Mouse (Mus musculus): ENCODE results near the gene Gm10160.

Gm10160 gene

GRCm38 (mm10) chr7:81855694-81856093 lies at the start of gene Gm10160:
TSS of gene Gm10160 (minus strand) at chr7:81855794.
- DNase-seq: no peak

DNA sequence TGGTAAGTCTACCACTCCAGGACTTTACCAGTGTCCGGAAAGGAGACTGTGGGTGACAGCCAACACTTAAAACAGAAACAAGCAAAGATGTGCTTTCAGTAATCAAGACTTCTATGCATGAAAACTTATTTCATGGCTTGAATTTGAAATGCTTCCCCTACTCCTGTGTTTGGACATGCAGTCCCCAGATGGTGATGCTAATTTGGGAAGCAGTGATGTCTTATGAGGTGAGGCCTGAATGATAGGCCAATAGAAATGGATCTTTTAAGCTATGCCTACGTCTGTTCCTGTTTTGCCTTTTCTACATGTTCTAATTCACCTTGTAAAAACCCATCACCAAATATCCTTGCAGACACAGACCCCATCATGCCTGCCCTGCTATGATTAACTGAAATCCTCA lies 49.3 kb upstream of the Gm10160 start:
- DNase-seq: no peak

DNA sequence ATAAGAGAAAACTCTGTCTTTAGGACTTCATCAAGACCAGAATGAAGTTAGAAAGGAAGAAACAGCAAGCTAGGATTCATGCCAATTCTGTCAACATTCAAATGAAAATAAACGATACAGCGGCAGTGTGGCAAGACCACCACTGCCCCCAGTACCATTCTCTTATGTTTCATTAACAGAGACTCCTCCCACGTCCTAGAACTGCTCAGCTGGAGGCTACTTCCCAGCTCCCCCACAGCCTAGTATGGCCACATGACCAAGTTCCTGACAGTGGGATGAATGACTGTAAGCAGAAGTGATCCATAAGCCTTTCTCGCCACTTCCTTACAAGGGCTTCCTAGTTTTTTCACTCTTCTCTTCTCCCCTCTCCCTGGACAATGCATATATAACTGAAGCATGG lies 48.5 kb upstream of the Gm10160 start:
- peak; percentile 16 for DNase-seq

- DNase-seq: no peak
These were observed 43.8 kb upstream of the Gm10160 start for GRCm38 (mm10) chr7:81899361-81899760.

DNA sequence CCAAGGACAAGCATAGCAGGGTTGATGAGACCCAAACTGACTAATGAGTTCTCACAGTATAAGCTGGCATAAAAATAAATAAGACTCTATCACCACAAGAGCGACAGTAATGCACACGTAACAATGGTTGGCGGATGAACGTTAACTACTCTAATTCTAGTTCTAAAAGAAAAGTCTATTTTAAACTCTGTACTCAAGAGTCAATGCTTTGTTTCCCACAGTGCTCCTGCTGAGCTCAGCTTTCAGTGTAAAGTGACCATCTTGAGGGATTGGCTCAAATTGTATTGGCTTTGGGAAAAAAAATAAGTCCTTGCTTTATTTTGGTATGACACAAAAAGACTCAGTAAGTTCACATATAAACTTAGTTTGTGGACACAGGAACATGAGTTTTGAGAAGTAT lies 29.5 kb upstream of the Gm10160 start:
- no peak for DNase-seq

DNA sequence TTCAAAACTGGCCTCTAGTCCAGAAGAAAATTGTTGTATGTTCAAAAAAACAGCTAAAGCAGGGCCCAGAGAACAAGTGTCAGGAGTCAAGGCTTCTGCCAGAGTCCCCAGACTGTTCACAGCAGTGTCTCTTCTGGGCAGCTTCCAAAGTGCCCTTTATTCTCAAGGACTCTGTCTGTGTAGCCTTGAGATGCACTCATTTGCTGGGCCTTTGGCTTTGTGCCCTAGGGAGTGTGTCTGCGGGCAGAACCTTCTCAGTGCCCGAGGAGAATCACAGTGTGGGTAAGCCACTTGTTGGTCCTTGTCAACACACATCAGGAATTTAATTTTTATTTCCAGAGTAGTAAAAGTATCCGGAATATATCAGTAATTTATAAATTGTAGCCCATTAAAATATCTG lies 26.0 kb upstream of the Gm10160 start:
- DNase-seq: no peak

DNA sequence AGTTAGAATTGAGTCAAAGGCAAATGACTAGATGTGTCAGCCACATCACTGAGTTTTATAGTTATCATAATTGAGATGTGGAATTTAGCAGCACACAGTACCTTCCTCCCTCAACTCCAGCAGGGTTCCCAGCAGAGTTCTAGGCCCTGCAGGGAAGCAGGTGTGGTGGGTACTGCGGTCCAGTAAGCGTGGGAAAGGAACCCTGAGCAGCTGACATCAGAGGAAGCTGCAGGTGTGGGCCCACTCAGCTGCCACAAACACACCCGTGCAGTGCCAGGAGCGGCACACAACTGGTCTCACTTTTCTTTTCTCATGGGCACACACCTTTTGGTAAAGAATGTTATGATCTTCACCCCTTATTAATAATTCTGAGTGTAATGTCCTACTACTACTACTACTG lies 25.2 kb upstream of the Gm10160 start:
- no peak for DNase-seq

DNA sequence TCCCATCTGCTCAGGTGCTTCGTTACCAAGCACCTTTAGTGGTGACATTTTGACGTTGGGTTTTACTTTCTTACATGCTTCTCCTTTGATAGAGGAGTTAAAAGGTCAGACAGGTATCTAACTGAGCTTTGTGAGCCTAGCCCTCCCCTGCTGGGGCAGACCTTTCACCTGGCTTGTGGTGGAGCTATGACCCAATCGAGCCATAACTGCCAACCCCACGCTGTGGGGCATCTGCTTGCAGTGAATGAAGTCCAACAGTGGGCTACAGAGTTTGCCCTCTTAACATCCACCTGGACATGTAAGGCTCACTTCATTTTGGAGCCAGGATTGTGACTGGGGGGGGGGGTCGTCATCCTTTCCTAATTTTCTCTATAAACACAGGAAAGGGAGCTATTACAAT lies 24.7 kb upstream of the Gm10160 start:
- no peak for DNase-seq

- DNase-seq: no peak
These were observed 19.8 kb upstream of the Gm10160 start for GRCm38 (mm10) chr7:81875372-81875771.

GRCm38 (mm10) chr7:81874636-81875035 lies 19.0 kb upstream of the Gm10160 start:
- peak; percentile 40 for DNase-seq

GRCm38 (mm10) chr7:81873807-81874206 lies 18.2 kb upstream of the Gm10160 start:
- no peak for DNase-seq

DNA sequence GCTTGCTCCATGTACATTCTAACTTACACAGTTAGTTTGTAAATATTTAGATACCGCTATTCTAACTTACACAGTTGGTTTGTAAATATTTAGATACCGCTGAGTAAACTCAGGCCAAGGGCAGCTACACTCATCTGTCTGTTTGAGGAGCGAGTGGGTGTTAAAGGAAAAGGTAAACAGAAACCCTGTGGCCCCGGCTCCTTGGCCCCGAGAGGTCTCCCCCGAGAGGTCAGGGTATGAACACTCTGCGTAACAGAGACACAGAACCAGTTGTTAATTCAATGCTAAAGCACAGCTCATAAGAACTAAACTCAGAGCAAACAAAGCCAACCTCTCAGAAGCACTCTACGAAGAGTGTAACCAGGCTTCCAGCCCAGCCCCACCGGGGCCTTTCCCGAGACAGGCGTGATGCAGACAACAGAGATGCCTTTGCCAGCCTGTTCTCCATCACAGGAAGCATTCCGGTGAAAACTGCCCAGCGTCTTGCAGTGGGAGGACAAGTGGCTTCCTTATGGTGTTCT lies 17.0 kb upstream of the Gm10160 start:
- DNase-seq: no peak

DNA sequence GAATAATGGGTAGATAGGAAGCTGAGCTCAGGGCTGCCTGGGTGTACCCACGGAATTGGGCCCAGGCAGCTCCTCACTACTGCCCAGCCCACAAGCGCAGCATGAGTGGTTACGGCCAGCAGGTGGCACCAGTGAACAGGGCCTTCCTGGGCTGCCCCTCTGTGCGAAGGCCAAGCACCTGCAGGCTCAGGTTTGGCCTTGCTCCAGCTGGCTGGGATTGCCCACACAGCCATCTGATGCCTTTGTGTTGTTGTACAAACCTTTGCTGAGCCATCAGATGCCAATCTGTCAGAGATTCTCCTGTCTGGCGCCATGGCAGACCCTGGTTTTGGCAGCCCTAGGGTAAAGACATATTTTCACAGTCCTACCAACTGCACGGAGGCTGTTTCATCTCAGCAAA lies 12.6 kb upstream of the Gm10160 start:
- DNase-seq: peak; percentile 90

GRCm38 (mm10) chr7:81867231-81867930 lies 11.8 kb upstream of the Gm10160 start:
- no peak for DNase-seq

- DNase-seq: peak; percentile 1
These were observed 10.3 kb upstream of the Gm10160 start for GRCm38 (mm10) chr7:81865937-81866336.

- peak; percentile 1 for DNase-seq
These were observed 9.0 kb upstream of the Gm10160 start for GRCm38 (mm10) chr7:81864552-81864951.

DNA sequence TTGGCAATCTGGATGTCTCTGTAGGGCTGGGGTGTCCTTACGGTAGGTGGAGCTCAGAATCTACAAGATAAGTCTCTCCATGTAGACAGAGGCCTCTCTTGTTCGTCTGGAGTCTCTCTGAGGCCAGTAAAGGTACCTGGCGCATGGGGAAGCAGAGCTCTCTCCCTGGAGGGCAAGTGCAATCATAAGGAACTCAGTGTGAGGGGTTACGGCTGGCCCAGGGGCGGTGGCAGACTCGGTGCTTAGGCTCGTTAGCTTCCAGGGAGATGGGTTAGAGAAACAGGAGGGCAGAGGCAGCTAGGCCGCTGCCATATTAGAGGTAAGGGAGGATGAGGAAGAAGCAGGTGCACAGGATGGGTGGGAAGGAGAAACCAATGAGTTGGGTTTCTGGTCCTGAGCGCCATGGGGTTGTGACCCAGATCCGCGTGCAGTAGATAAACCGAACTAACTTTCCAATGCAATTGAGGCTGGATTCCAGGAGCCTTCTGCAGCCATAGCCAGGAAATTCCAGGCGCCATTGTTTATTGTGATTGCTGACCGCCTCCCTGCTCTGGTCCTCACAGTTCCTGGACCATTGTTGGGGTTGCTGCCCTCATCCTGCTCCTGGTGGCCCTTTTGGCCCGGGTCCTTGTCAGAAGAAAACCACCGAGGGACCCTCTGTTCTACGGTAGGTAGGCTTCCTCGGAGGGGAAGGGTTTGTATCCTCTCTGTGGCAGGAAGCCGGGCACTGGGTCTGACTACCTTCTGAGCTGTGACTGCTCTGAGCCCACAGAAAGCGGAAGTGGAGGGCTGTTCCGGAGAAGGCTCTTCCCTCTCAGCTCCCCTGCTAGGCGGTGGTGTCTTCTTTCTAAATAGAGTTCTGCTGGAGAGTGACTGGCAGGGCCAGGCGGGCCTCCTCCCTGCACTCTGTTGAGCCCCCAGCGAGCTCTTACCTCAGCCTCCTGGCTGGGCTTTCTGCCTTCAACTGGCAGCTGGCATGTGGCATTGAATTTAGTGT lies 7.3 kb upstream of the Gm10160 start:
- peak; percentile 55 for DNase-seq

GRCm38 (mm10) chr7:81861921-81862320 lies 6.3 kb upstream of the Gm10160 start:
- no peak for DNase-seq

DNA sequence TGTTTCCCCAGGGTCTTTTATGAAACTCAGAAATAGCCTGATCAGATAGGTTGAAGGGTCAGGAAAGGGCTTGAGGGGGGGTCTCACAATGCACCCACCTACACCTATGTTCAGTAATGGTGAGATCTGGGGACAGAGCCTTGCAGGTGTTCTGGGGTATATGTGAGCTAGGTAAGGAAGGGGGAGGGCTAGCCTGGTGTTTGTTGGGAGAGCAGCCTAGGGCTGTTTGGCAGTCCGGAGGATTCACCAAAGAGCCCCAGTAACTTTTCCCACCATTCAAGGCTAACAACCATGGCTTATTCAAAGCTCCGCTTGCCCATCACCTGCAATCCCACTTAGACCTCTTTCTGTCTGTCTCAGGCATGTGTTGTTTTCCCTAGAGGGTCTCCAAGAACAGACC lies 5.9 kb upstream of the Gm10160 start:
- no peak for DNase-seq

GRCm38 (mm10) chr7:81860996-81861395 lies 5.4 kb upstream of the Gm10160 start:
- no peak for DNase-seq

GRCm38 (mm10) chr7:81860071-81860470 lies 4.5 kb upstream of the Gm10160 start:
- peak; percentile 29 for DNase-seq

DNA sequence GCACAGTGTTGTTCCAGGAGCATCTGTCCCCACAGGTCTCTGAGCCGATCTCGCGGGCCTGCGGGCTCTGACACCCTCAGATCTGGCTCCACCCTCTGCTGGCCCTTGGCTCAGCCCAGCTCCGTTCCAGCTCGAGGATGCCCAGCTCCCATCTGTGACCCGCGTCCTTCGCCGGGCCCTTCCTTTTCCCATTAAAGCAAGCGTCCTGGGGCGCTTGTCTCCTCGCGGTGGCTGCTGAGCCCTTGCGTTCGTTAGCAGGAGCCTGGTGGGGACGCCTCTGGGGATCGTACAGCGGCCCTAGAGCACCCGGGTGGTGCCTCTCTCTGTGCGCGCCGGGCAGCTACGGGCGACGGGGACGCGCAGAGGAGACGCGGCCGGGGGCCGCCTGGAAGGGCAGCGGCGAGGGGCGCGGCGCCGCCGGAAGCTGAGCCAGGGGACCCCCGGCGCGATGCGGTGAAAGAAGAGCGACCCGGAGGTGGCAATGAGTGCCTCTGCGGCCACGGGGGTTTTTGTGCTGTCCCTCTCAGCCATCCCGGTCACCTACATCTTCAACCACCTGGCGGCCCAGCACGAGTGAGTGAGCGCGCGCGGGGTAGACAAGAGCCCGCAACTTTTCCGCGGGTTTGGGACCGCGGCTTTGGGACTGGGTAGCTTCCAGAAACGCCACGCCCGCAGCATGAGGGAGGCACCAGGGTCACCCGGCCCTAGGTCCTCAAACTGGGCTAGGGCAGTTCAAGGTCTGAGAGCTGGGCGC lies 3.6 kb upstream of the Gm10160 start, which contains the start of gene Tm6sf1:
TSS of gene Tm6sf1 (plus strand) at position 34 of the 754 bp plus-strand sequence.
- peak; percentile 67 for DNase-seq

- no peak for DNase-seq
These were observed 2.6 kb upstream of the Gm10160 start for GRCm38 (mm10) chr7:81858236-81858635.
